Mouse (Mus musculus): Measurements from ENCODE around the gene Scaf1. TPM values are rescaled to one million over a fixed set of nuclear protein-coding genes. Genes with fewer than 3 reads are reported as not detected.
A peak's percentile ranks its signal among the peaks of the same experiment; 100 is the strongest.

Scaf1 gene
- total RNA-seq, 2 experiments from 2014 or later, result 41.7 to 44.3 TPM

- peak within 1 kb of the TSS; percentile 100 for H3K27ac ChIP-seq
- intact Hi-C loops (cut with DNase I), result loop anchor here (2.0 kb wide), 1 partner anchor 28 kb away; no protein-coding TSS in a partner anchor
- H3K4me3 ChIP-seq, result peak within 1 kb of the TSS; percentile 100
- 0 out of 2 replicates have a peak, but pooled peaks have one; percentile 3 for TF ChIP-seq CTCF (IDR thresholded peaks at IDR 0.05)
- peak; percentile 98 for DNase-seq
These were observed 29.8 kb downstream of the Scaf1 start, which contains the start of gene Prmt1 for GRCm38 (mm10) chr7:44986192-44986878. Gene Prmt1, minus strand, starts transcription at chr7:44986568.

GRCm38 (mm10) chr7:44985595-44986191 lies 30.5 kb downstream of the Scaf1 start:
- intact Hi-C loops (cut with DNase I), result loop anchor here (2.0 kb wide), 2 partner anchors 29 to 83 kb away; no protein-coding TSS in a partner anchor
- DNase-seq, result peak; percentile 79
- peak; percentile 39 for TF ChIP-seq CTCF (IDR thresholded peaks at IDR 0.05)
- peak overlapping the region; percentile 100 for H3K4me3 ChIP-seq
- peak overlapping the region; percentile 100 for H3K27ac ChIP-seq

GRCm38 (mm10) chr7:44984833-44985164 lies 31.4 kb downstream of the Scaf1 start:
- DNase-seq, result no peak
- intact Hi-C loops (cut with DNase I), result loop anchor here (2.0 to 5.0 kb wide), 2 partner anchors 84 to 153 kb away; partner anchors contain the start of genes Flt3l and Gm45713
- no peak for TF ChIP-seq CTCF (IDR thresholded peaks at IDR 0.05)
- Histone ChIP-seq H3K27ac (peak overlapping the region; percentile 100), H3K4me3 (peak overlapping the region; percentile 100)

- peak; percentile 23; the same call in 1 of the 2 replicates for TF ChIP-seq CTCF (IDR thresholded peaks at IDR 0.05)
- H3K27ac ChIP-seq, result peak overlapping the region; percentile 100
- intact Hi-C loops (cut with DNase I), result loop anchor here (2.0 to 5.0 kb wide), 2 partner anchors 85 to 153 kb away; partner anchors contain the start of genes Flt3l and Gm45713
- peak; percentile 75 for DNase-seq
- peak overlapping the region; percentile 100 for H3K4me3 ChIP-seq
These were observed 32.0 kb downstream of the Scaf1 start for GRCm38 (mm10) chr7:44983944-44984832.

GRCm38 (mm10) chr7:44983085-44983484 lies 33.1 kb downstream of the Scaf1 start:
- intact Hi-C loops (cut with DNase I), result loop anchor here (5.0 kb wide), 1 partner anchor 154 kb away; the partner anchor contains the start of genes Flt3l and Gm45713
- DNase-seq, result peak; percentile 92
- TF ChIP-seq CTCF (IDR thresholded peaks at IDR 0.05), result no peak; the same call in 1 of the 2 replicates
- Histone ChIP-seq H3K27ac (peak overlapping the region; percentile 100), H3K4me3 (peak overlapping the region; percentile 4; the same call in 1 of the 2 replicates)

- H3K4me3 ChIP-seq, result no peak overlapping the region
- no peak overlapping the region for H3K27ac ChIP-seq
- no peak for DNase-seq
- no peak for TF ChIP-seq CTCF (IDR thresholded peaks at IDR 0.05)
- intact Hi-C loops (cut with DNase I), result loop anchor here (5.0 kb wide), 1 partner anchor 156 kb away; the partner anchor contains the start of genes Flt3l and Gm45713
These were observed 34.6 kb downstream of the Scaf1 start for GRCm38 (mm10) chr7:44981539-44981938.

GRCm38 (mm10) chr7:44978300-44978699 lies 37.9 kb downstream of the Scaf1 start:
- Histone ChIP-seq H3K27ac (no peak overlapping the region), H3K4me3 (no peak overlapping the region)
- intact Hi-C loops (cut with DNase I), result no loop called here
- no peak for TF ChIP-seq CTCF (IDR thresholded peaks at IDR 0.05)
- no peak for DNase-seq

GRCm38 (mm10) chr7:44975117-44975419 lies 41.1 kb downstream of the Scaf1 start:
- Histone ChIP-seq H3K27ac (peak overlapping the region; percentile 29; the same call in 1 of the 2 replicates), H3K4me3 (no peak overlapping the region)
- no peak for DNase-seq
- intact Hi-C loops (cut with DNase I), result no loop called here
- no peak for TF ChIP-seq CTCF (IDR thresholded peaks at IDR 0.05)

- intact Hi-C loops (cut with DNase I), result no loop called here
- no peak; the same call in 1 of the 2 replicates for TF ChIP-seq CTCF (IDR thresholded peaks at IDR 0.05)
- DNase-seq, result peak; percentile 84
- H3K27ac ChIP-seq, result peak within 1 kb of the TSS; percentile 84
- peak within 1 kb of the TSS; percentile 76 for H3K4me3 ChIP-seq
These were observed 41.6 kb downstream of the Scaf1 start, which contains the start of gene Cpt1c for GRCm38 (mm10) chr7:44974383-44975116. Gene Cpt1c, minus strand, starts transcription at chr7:44974851.

- no peak for TF ChIP-seq CTCF (IDR thresholded peaks at IDR 0.05)
- H3K27ac ChIP-seq, result peak overlapping the region; percentile 84
- intact Hi-C loops (cut with DNase I), result no loop called here
- peak overlapping the region; percentile 76 for H3K4me3 ChIP-seq
- no peak for DNase-seq
These were observed 42.6 kb downstream of the Scaf1 start for GRCm38 (mm10) chr7:44973415-44974130.

GRCm38 (mm10) chr7:44971142-44971541 lies 45.0 kb downstream of the Scaf1 start:
- intact Hi-C loops (cut with DNase I), result no loop called here
- no peak for DNase-seq
- Histone ChIP-seq H3K4me3 (peak overlapping the region; percentile 82; the same call in 1 of the 2 replicates), H3K27ac (peak overlapping the region; percentile 69; the same call in 1 of the 2 replicates)
- TF ChIP-seq CTCF (IDR thresholded peaks at IDR 0.05), result no peak

All from gastrocnemius, adult 2 months (tissue).